Mouse (Mus musculus): ENCODE data around the gene Olfr1234. TPM values are rescaled to one million over a fixed set of nuclear protein-coding genes. Genes with fewer than 3 reads are reported as not detected.

Olfr1234 gene
- polyA plus RNA-seq (2015; fragmentation: Illumina TruSeq; extraction: RNeasy Lipid Tissue Mini Kit (QIAGEN cat#74804); ENCODE audit: insufficient read depth, low read depth, low replicate concordance): not detected

DNA sequence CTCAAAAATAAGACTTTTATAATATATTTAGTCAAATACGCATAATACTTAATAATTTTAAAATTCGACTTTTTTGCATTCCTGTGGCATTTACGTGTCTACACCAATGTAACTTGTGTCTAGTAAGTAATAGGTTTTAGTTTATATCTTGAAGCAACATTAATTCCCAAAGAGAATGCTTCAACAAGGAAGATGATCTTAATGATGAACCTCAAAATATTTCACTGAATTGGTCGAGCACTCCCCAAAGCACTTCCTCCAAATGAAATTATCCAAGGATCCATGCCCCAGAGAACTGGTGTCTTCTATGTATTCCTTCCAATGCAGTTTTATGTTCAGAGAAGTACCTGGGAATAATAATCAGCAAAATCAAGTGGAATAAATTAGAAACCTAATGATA, at the start of gene Olfr1234:
TSS of gene Olfr1234 (minus strand) at position 101 of the 400 bp plus-strand sequence.

DNA sequence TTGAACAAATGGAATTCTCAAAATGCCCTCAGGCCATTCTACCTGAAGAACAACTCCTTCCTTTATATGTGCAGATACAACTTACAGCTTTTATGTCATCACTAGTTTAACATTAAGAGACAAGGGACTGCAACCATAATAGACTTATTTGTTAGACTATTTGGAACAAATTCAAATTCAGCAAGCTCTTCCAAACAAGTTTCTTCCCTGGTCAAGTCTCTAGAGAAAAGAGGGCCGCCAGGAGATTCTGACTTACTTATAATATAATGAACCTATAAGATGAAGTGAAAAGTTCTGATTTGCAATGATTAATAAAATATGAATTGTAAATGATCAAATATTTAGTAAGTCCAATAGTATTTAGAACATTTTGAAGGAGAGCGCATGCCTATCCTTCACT, 44.9 kb upstream of the Olfr1234 start, which contains the start of gene Olfr1238:
TSS of gene Olfr1238 (minus strand) at position 101 of the 400 bp plus-strand sequence.

GRCm38 (mm10) chr2:89342298-89342697, 22.4 kb downstream of the Olfr1234 start, which contains the start of gene Olfr1233:
Olfr1233 (minus strand) TSS chr2:89342398.

DNA sequence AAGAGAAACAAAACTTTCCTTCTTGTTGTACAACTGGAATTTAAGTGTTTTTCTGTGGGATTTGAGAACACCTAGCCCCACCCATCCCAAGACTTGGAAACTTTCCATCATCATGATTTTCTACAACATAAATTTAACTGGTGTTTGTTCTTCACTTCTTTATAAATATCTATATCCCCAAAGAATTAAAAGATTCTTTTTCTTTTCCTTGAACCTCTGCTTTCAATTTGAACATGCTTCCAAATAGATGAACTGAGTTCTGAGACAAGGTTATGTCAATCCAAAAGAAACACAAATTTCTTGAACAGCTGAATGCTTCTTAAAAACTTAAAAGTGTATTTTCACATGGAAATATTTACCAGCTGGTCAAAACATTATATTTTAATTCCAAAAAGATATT, 35.1 kb downstream of the Olfr1234 start, which contains the start of gene Olfr1232:
TSS of gene Olfr1232 (minus strand) at position 101 of the 400 bp plus-strand sequence.

Other genes starting within 250 kb of the Olfr1234 start
- gene Olfr1221, start 247.6 kb downstream of the Olfr1234 start, polyA plus RNA-seq (2015; fragmentation: Illumina TruSeq; extraction: RNeasy Lipid Tissue Mini Kit (QIAGEN cat#74804); ENCODE audit: insufficient read depth, low read depth, low replicate concordance): not detected
- gene Olfr1222, start 231.8 kb downstream of the Olfr1234 start, polyA plus RNA-seq (2015; fragmentation: Illumina TruSeq; extraction: RNeasy Lipid Tissue Mini Kit (QIAGEN cat#74804); ENCODE audit: insufficient read depth, low read depth, low replicate concordance): not detected
- not detected for gene Olfr1223, start 213.3 kb downstream of the Olfr1234 start, polyA plus RNA-seq (2015; fragmentation: Illumina TruSeq; extraction: RNeasy Lipid Tissue Mini Kit (QIAGEN cat#74804); ENCODE audit: insufficient read depth, low read depth, low replicate concordance)
- gene Olfr1224-ps1, start 200.8 kb downstream of the Olfr1234 start, polyA plus RNA-seq (2015; fragmentation: Illumina TruSeq; extraction: RNeasy Lipid Tissue Mini Kit (QIAGEN cat#74804); ENCODE audit: insufficient read depth, low read depth, low replicate concordance): not detected
- not detected for gene Olfr1225, start 190.2 kb downstream of the Olfr1234 start, polyA plus RNA-seq (2015; fragmentation: Illumina TruSeq; extraction: RNeasy Lipid Tissue Mini Kit (QIAGEN cat#74804); ENCODE audit: insufficient read depth, low read depth, low replicate concordance)
- gene Olfr1226, start 164.8 kb downstream of the Olfr1234 start, polyA plus RNA-seq (2015; fragmentation: Illumina TruSeq; extraction: RNeasy Lipid Tissue Mini Kit (QIAGEN cat#74804); ENCODE audit: insufficient read depth, low read depth, low replicate concordance): not detected
- not detected for gene Olfr1228, start 110.8 kb downstream of the Olfr1234 start, polyA plus RNA-seq (2015; fragmentation: Illumina TruSeq; extraction: RNeasy Lipid Tissue Mini Kit (QIAGEN cat#74804); ENCODE audit: insufficient read depth, low read depth, low replicate concordance)
- gene Olfr1229, start 76.9 kb downstream of the Olfr1234 start, polyA plus RNA-seq (2015; fragmentation: Illumina TruSeq; extraction: RNeasy Lipid Tissue Mini Kit (QIAGEN cat#74804); ENCODE audit: insufficient read depth, low read depth, low replicate concordance): not detected
- gene Olfr1230, start 67.6 kb downstream of the Olfr1234 start, polyA plus RNA-seq (2015; fragmentation: Illumina TruSeq; extraction: RNeasy Lipid Tissue Mini Kit (QIAGEN cat#74804); ENCODE audit: insufficient read depth, low read depth, low replicate concordance): not detected
- gene Olfr1231, start 57.8 kb downstream of the Olfr1234 start, polyA plus RNA-seq (2015; fragmentation: Illumina TruSeq; extraction: RNeasy Lipid Tissue Mini Kit (QIAGEN cat#74804); ENCODE audit: insufficient read depth, low read depth, low replicate concordance): not detected
- gene Olfr1232, start 35.2 kb downstream of the Olfr1234 start, polyA plus RNA-seq (2015; fragmentation: Illumina TruSeq; extraction: RNeasy Lipid Tissue Mini Kit (QIAGEN cat#74804); ENCODE audit: insufficient read depth, low read depth, low replicate concordance): not detected
- gene Olfr1233, start 22.5 kb downstream of the Olfr1234 start, polyA plus RNA-seq (2015; fragmentation: Illumina TruSeq; extraction: RNeasy Lipid Tissue Mini Kit (QIAGEN cat#74804); ENCODE audit: insufficient read depth, low read depth, low replicate concordance): not detected
- gene Olfr1238, start 44.8 kb upstream of the Olfr1234 start, polyA plus RNA-seq (2015; fragmentation: Illumina TruSeq; extraction: RNeasy Lipid Tissue Mini Kit (QIAGEN cat#74804); ENCODE audit: insufficient read depth, low read depth, low replicate concordance): not detected
- gene Olfr1239, start 55.5 kb upstream of the Olfr1234 start, polyA plus RNA-seq (2015; fragmentation: Illumina TruSeq; extraction: RNeasy Lipid Tissue Mini Kit (QIAGEN cat#74804); ENCODE audit: insufficient read depth, low read depth, low replicate concordance): not detected
- not detected for gene Olfr1240, start 78.1 kb upstream of the Olfr1234 start, polyA plus RNA-seq (2015; fragmentation: Illumina TruSeq; extraction: RNeasy Lipid Tissue Mini Kit (QIAGEN cat#74804); ENCODE audit: insufficient read depth, low read depth, low replicate concordance)
- gene Olfr1241, start 122.3 kb upstream of the Olfr1234 start, polyA plus RNA-seq (2015; fragmentation: Illumina TruSeq; extraction: RNeasy Lipid Tissue Mini Kit (QIAGEN cat#74804); ENCODE audit: insufficient read depth, low read depth, low replicate concordance): not detected
- not detected for gene Olfr1242, start 133.5 kb upstream of the Olfr1234 start, polyA plus RNA-seq (2015; fragmentation: Illumina TruSeq; extraction: RNeasy Lipid Tissue Mini Kit (QIAGEN cat#74804); ENCODE audit: insufficient read depth, low read depth, low replicate concordance)
- not detected for gene Olfr1243, start 166.6 kb upstream of the Olfr1234 start, polyA plus RNA-seq (2015; fragmentation: Illumina TruSeq; extraction: RNeasy Lipid Tissue Mini Kit (QIAGEN cat#74804); ENCODE audit: insufficient read depth, low read depth, low replicate concordance)
- gene Olfr1245, start 213.6 kb upstream of the Olfr1234 start, polyA plus RNA-seq (2015; fragmentation: Illumina TruSeq; extraction: RNeasy Lipid Tissue Mini Kit (QIAGEN cat#74804); ENCODE audit: insufficient read depth, low read depth, low replicate concordance): not detected
- not detected for gene Olfr1246, start 228.3 kb upstream of the Olfr1234 start, polyA plus RNA-seq (2015; fragmentation: Illumina TruSeq; extraction: RNeasy Lipid Tissue Mini Kit (QIAGEN cat#74804); ENCODE audit: insufficient read depth, low read depth, low replicate concordance)
- not detected for gene Olfr1247, start 249.3 kb upstream of the Olfr1234 start, polyA plus RNA-seq (2015; fragmentation: Illumina TruSeq; extraction: RNeasy Lipid Tissue Mini Kit (QIAGEN cat#74804); ENCODE audit: insufficient read depth, low read depth, low replicate concordance)

Data from pancreas, adult 10 weeks (tissue).